Mouse (Mus musculus) erythroblast, embryonic 14.5 days (primary cell): Measurements from ENCODE around the gene Secisbp2. TPM values are rescaled to one million over a fixed set of nuclear protein-coding genes. Genes with fewer than 3 reads are reported as not detected.

ENCODE experiments used
- H3K27me3 ChIP-seq: 2 replicates; pipeline ENCODE4 v1.6.1; 2012; ENCODE audit warnings: inconsistent platforms; ENCODE audit not compliant: control insufficient read depth
- H3K36me3 ChIP-seq: 2 replicates; pipeline ENCODE4 v1.6.1; 2012; ENCODE audit warnings: mild to moderate bottlenecking, inconsistent platforms; ENCODE audit not compliant: control insufficient read depth
- H3K4me1 ChIP-seq: 2 replicates; pipeline ENCODE4 v1.6.1; 2012; ENCODE audit warnings: inconsistent platforms; ENCODE audit not compliant: control insufficient read depth
- H3K4me3 ChIP-seq: replicated peaks from 2 replicates; pipeline ENCODE3; 2012; ENCODE audit warnings: moderate library complexity, mild to moderate bottlenecking, inconsistent platforms
- H3K9me3 ChIP-seq: 2 replicates; pipeline ENCODE4 v1.6.1; 2012; ENCODE audit warnings: low read length, inconsistent platforms, mixed read lengths; ENCODE audit not compliant: control insufficient read depth
- GATA1 ChIP-seq: IDR thresholded peaks from 2 replicates; pipeline ENCODE4 v1.6.1; 2012; ENCODE audit warnings: low read length, inconsistent platforms, mixed read lengths
- TAL1 ChIP-seq: IDR thresholded peaks from 3 replicates; pipeline ENCODE4 v1.6.1; 2012; ENCODE audit warnings: low read length, inconsistent platforms, mixed read lengths
- polyA plus RNA-seq: library from polyadenylated mRNA; stranded (reverse); fragments of >175 nt; gene quantifications from 2 replicates; pipeline ENCODE4 v1.2.3, GENCODE M21; 2012

Gene Secisbp2
- 2.3 and 2.4 TPM in 2 replicates for polyA plus RNA-seq

- Histone ChIP-seq H3K27me3 (no peaks in the 10 kb centered on the region), H3K4me1 (peaks cover 56% of the 10 kb centered on the region), H3K4me3 (peak within 1 kb of the TSS; percentile 92), H3K9me3 (no peaks in the 10 kb centered on the region), H3K36me3 (peaks cover 96% of the 10 kb centered on the region)
- TF ChIP-seq TAL1 (no peak), GATA1 (no peak)
These were observed at the start of gene Secisbp2 for GRCm38 (mm10) chr13:51651408-51652064. Secisbp2 (plus strand) TSS chr13:51651697.

DNA sequence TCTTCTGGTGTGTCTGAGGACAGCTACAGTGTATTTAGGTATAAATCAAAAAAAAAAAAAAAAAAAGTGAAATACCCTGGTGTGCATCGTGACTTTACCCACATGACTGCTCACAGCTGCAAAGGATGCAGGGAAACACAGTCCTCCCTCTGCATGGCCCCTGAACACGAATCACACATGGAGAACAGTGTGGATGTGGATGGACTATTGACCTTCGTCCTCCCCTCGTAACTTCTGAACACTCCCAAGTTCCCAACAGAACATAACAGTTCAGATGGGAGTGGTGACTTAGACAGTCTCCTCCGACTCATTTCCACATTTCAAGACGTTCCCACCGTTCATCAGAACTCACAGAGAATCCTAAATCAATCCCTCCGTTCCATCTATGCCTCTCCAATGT is 48.7 kb upstream of the Secisbp2 start:
- H3K27me3 ChIP-seq: no peaks in the 10 kb centered on the region
- H3K9me3 ChIP-seq: no peaks in the 10 kb centered on the region
- TF ChIP-seq TAL1: no peak
- no peak for TF ChIP-seq GATA1
- H3K36me3 ChIP-seq: no peaks in the 10 kb centered on the region
- H3K4me3 ChIP-seq: no peak overlapping the region
- no peaks in the 10 kb centered on the region for H3K4me1 ChIP-seq

DNA sequence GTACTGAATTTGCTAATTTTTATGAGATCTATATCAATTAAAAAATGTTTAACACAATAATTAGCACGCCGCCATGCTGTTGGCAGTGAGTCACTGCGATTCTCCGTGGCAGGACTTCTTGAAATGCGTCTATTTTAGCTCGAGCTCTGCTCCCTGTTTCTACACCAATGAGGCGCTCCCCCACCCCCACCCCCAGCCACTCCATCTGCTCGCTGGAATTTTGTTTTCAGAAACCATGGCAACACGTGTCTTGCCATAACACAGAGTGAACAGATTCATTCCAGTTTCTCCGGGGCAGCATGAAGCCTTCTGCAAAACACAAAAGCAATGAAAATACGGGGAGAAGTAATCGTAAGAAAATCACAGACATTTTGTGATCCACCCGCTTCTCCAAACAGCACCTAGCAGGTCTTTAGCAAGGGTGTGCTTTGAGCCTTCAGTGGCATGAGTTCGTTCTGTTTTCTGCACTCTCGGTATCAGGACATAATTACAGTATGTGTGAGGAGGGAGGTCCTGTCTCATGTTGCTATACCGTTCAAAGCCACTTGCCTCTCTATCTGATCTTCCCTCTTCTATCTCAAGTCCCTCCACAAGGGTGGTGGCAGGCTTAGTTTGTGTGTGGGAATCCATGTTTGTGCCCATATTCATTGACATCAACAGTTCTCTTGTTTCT is 48.1 kb upstream of the Secisbp2 start:
- Histone ChIP-seq H3K4me1 (no peaks in the 10 kb centered on the region), H3K36me3 (no peaks in the 10 kb centered on the region)
- TF ChIP-seq TAL1 (no peak), GATA1 (no peak)

GRCm38 (mm10) chr13:51603894-51604244 is 47.6 kb upstream of the Secisbp2 start:
- TF ChIP-seq TAL1: no peak
- TF ChIP-seq GATA1: no peak
- Histone ChIP-seq H3K36me3 (no peaks in the 10 kb centered on the region), H3K9me3 (no peaks in the 10 kb centered on the region), H3K4me3 (no peak overlapping the region), H3K27me3 (no peaks in the 10 kb centered on the region), H3K4me1 (no peaks in the 10 kb centered on the region)

More for the DNA sequence above, 48.1 kb upstream of the Secisbp2 start:
- H3K27me3 ChIP-seq: no peaks in the 10 kb centered on the region
- H3K4me3 ChIP-seq: no peak overlapping the region
- H3K9me3 ChIP-seq: no peaks in the 10 kb centered on the region

- H3K4me3 ChIP-seq: no peak overlapping the region
- H3K9me3 ChIP-seq: no peaks in the 10 kb centered on the region
- no peaks in the 10 kb centered on the region for H3K27me3 ChIP-seq
- no peaks in the 10 kb centered on the region for H3K36me3 ChIP-seq
- no peaks in the 10 kb centered on the region for H3K4me1 ChIP-seq
- TF ChIP-seq GATA1 (no peak), TAL1 (no peak)
These were observed 42.3 kb upstream of the Secisbp2 start for GRCm38 (mm10) chr13:51609231-51609630.

DNA sequence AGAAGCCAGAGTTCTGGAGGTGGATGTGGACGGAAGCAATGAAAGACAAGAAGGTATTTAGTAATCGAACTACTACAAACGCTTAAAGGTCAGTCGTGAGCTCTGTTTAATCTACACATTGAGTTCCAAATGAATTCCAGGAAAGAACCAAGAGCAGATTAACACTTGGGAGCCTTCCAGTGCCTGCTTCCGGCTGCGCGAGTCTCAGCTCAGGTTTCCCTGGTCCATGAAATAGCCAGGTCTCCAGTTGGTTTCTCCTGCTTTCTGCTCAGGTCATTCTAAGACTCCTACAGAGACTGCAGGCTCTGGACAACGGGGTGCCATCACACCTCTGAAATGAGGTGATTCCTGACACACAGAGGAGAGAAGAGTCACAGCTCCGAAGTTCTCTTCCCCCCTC is 40.4 kb upstream of the Secisbp2 start:
- H3K36me3 ChIP-seq: no peaks in the 10 kb centered on the region
- H3K9me3 ChIP-seq: no peaks in the 10 kb centered on the region
- H3K4me3 ChIP-seq: no peak overlapping the region
- TF ChIP-seq GATA1 (no peak), TAL1 (no peak)
- no peaks in the 10 kb centered on the region for H3K4me1 ChIP-seq
- no peaks in the 10 kb centered on the region for H3K27me3 ChIP-seq

- no peaks in the 10 kb centered on the region for H3K36me3 ChIP-seq
- H3K27me3 ChIP-seq: no peaks in the 10 kb centered on the region; the same call in 1 of the 2 replicates
- no peak overlapping the region for H3K4me3 ChIP-seq
- H3K4me1 ChIP-seq: peaks cover under 1% of the 10 kb centered on the region; the same call in 1 of the 2 replicates
- TF ChIP-seq GATA1: no peak
- TF ChIP-seq TAL1: no peak
- H3K9me3 ChIP-seq: no peaks in the 10 kb centered on the region
These were observed 40.0 kb upstream of the Secisbp2 start for GRCm38 (mm10) chr13:51611500-51611899.

DNA sequence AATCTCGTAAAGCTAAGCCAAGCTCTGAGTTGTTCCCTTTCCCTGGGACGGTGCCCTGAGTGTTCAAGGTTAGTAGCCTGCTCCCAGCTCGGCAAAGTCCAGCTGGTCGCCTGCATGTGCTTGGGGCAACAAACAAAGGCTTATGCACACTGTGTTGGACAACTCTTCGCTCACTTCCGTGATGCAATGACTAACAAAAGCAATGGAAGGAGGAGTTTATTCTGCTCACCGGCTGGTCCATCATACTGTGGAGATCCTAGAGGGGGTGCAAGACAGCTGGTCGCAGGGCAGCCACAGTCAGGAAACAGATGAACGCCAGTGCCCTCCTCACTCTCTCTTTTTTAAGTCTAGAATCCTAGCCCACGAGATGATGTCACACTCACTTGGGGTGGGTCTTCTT is 35.7 kb upstream of the Secisbp2 start:
- Histone ChIP-seq H3K4me3 (no peak overlapping the region), H3K27me3 (no peaks in the 10 kb centered on the region; the same call in 1 of the 2 replicates), H3K9me3 (no peaks in the 10 kb centered on the region), H3K36me3 (no peaks in the 10 kb centered on the region), H3K4me1 (peaks cover 3% of the 10 kb centered on the region; the same call in 1 of the 2 replicates)
- TF ChIP-seq GATA1 (no peak), TAL1 (no peak)

GRCm38 (mm10) chr13:51616417-51617044 is 35.0 kb upstream of the Secisbp2 start:
- no peaks in the 10 kb centered on the region for H3K36me3 ChIP-seq
- no peak for TF ChIP-seq GATA1
- TF ChIP-seq TAL1: no peak
- no peaks in the 10 kb centered on the region for H3K9me3 ChIP-seq
- H3K4me1 ChIP-seq: peaks cover 3% of the 10 kb centered on the region; the same call in 1 of the 2 replicates
- no peaks in the 10 kb centered on the region; the same call in 1 of the 2 replicates for H3K27me3 ChIP-seq
- no peak overlapping the region for H3K4me3 ChIP-seq
